Mouse (Mus musculus) heart, embryonic 11.5 days (tissue): ENCODE data around the gene Armc5. TPM values are rescaled to one million over a fixed set of nuclear protein-coding genes. Genes with fewer than 3 reads are reported as not detected.

Source experiments
- ATAC-seq: fragments of 200-750 bp; cut with Nextera tagmentation; replicated peaks from 2 replicates; pipeline ENCODE4 v1.8.0; 2017; ENCODE audit warnings: moderate library complexity; ENCODE audit not compliant: insufficient number of reproducible peaks, low FRiP score, low TSS enrichment
- H3K27ac ChIP-seq: fragments of 300-500 bp; sonication (generic); 2 replicates; pipeline ENCODE4 v1.5.1; 2014; ENCODE audit warnings: mild to moderate bottlenecking, low read depth, low read length
- H3K27me3 ChIP-seq: fragments of 300-500 bp; sonication (generic); 2 replicates; pipeline ENCODE4 v1.6.1; 2014; ENCODE audit warnings: mild to moderate bottlenecking, low read length, mixed read lengths; ENCODE audit not compliant: control insufficient read depth, insufficient read depth
- H3K36me3 ChIP-seq: fragments of 300-500 bp; sonication (generic); 2 replicates; pipeline ENCODE4 v1.6.1; 2014; ENCODE audit warnings: mild to moderate bottlenecking, low read length, moderate library complexity, mixed read lengths; ENCODE audit not compliant: control insufficient read depth, insufficient read depth
- H3K4me1 ChIP-seq: fragments of 300-500 bp; sonication (generic); 2 replicates; pipeline ENCODE4 v1.6.1; 2014; ENCODE audit warnings: low read length; ENCODE audit not compliant: control insufficient read depth, insufficient read depth
- H3K4me2 ChIP-seq: fragments of 300-500 bp; sonication (generic); 2 replicates; pipeline ENCODE4 v1.6.1; 2014; ENCODE audit warnings: mild to moderate bottlenecking, moderate library complexity
- H3K4me3 ChIP-seq: fragments of 300-500 bp; sonication (generic); 2 replicates; pipeline ENCODE4 v1.5.1; 2014; ENCODE audit warnings: low read depth, low read length
- H3K9ac ChIP-seq: fragments of 300-500 bp; sonication (generic); 2 replicates; pipeline ENCODE4 v1.6.1; 2014; ENCODE audit warnings: mild to moderate bottlenecking, low read depth, low read length, moderate library complexity
- H3K9me3 ChIP-seq: fragments of 300-500 bp; sonication (generic); replicated peaks from 2 replicates; pipeline ENCODE4 v1.6.1; 2016; ENCODE audit warnings: low read length; ENCODE audit not compliant: control insufficient read depth
- WGBS: fragments of 180-500 bp; shearing (Covaris S2); extraction: QIAGEN DNeasy Blood & Tissue Kit; methylation state at CpG from one replicate; pipeline ENCODE4 v1.1.7; 2014; ENCODE audit not compliant: insufficient replicate concordance; 5-methylcytosine and 5-hydroxymethylcytosine counted together
- polyA plus RNA-seq: library from polyadenylated mRNA; unstranded; fragments of >200 nt; fragmentation: Nextera tagmentation; extraction: Ambion mirVana; gene quantifications from 2 replicates; pipeline ENCODE4 v1.2.1, GENCODE M21; 2014

Gene Armc5
- polyA plus RNA-seq, 1 experiment from 2014 or later, result 7.7 TPM

DNA sequence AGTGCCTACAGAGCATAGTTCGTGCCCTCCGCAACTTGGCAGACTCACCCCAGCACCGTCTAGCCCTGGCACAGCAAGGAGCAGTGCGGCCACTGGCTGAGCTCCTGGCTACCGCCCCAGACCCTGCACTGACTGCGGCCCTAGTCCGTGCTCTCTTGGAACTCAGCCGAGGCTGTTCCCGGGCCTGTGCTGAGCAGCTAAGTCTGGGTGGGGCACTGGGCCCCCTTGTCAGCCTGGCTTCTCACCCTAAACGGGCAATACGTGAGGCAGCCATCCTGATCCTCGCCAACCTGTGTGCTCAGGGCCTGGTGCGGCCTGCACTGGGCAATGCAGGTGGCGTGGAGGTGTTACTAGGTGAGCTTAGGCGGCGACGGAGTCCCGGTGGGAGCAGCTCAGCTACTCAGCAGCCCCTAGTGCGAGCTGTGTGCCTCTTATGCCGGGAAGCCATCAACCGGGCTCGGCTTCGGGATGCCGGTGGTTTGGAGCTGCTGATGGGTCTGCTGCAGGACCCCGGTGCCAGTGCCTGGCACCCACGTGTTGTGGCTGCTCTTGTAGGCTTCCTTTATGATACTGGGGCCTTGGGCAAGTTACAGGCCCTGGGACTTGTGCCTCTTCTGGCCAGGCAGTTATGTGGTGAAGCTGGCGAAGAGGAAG, 3.1 kb downstream of the Armc5 start:
- H3K27ac ChIP-seq, result no peak overlapping the region
- no peak for ATAC-seq
- H3K4me3 ChIP-seq, result no peak overlapping the region
- H3K4me2 ChIP-seq, result no peak overlapping the region
- no peaks in the 10 kb centered on the region for H3K27me3 ChIP-seq
- H3K9ac ChIP-seq, result 0 out of 2 replicates have a peak overlapping the region, but pooled peaks have one; percentile 22
- peaks cover 21% of the 10 kb centered on the region for H3K36me3 ChIP-seq
- 91% methylated on average over 27 of the region's 27 CpGs for WGBS
- H3K4me1 ChIP-seq, result peaks cover 10% of the 10 kb centered on the region
- H3K9me3 ChIP-seq, result no peaks in the 10 kb centered on the region

DNA sequence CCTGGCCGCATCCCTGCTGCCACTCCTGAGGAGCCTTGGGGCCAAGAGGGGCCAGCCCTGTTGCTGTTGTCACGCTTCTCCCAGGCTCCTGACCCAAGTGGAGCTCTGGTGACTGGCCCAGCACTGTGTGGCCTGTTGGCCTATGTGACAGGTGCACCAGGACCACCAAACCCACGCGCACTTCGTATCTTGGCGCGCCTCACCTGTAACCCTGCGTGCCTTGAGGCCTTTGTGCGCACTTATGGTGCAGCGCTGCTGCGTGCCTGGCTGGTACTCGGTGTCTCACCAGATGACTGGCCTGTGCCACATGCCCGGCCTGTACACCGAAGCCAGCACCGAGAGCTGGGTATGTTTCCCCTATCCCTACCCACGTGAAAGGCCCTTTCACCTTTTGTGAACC, 5.2 kb downstream of the Armc5 start:
- 94% methylated on average over 16 of the region's 16 CpGs for WGBS
- Histone ChIP-seq H3K36me3 (peaks cover 21% of the 10 kb centered on the region), H3K9ac (peak overlapping the region; percentile 39; the same call in 1 of the 2 replicates), H3K27me3 (no peaks in the 10 kb centered on the region), H3K4me1 (peaks cover 15% of the 10 kb centered on the region), H3K4me3 (no peak overlapping the region), H3K4me2 (no peak overlapping the region), H3K9me3 (no peaks in the 10 kb centered on the region), H3K27ac (no peak overlapping the region)
- ATAC-seq, result no peak

DNA sequence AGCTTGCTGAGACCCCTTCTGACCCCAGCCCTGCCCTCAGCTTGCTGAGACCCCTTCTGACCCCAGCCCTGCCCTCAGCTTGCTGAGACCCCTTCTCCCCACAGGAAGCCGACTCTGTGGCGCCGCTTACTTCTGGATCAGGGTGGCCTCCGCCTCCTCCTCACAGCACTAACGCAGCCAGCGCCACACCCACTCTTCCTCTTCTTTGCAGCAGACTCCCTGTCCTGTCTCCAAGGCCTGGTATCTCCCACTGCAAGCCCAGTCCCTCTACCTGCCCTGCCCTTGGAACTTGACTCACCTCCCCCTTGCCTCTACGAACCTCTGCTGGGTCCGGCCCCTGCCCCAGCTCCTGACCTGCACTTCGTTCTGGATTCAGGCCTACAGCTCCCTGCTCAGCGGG, 6.8 kb downstream of the Armc5 start:
- Histone ChIP-seq H3K9me3 (no peaks in the 10 kb centered on the region), H3K27ac (no peak overlapping the region), H3K27me3 (no peaks in the 10 kb centered on the region), H3K36me3 (peaks cover 23% of the 10 kb centered on the region), H3K4me3 (no peak overlapping the region), H3K4me1 (peaks cover 24% of the 10 kb centered on the region), H3K9ac (no peak overlapping the region; the same call in 1 of the 2 replicates), H3K4me2 (no peak overlapping the region)
- ATAC-seq, result no peak
- 73% methylated on average over 10 of the region's 10 CpGs for WGBS

DNA sequence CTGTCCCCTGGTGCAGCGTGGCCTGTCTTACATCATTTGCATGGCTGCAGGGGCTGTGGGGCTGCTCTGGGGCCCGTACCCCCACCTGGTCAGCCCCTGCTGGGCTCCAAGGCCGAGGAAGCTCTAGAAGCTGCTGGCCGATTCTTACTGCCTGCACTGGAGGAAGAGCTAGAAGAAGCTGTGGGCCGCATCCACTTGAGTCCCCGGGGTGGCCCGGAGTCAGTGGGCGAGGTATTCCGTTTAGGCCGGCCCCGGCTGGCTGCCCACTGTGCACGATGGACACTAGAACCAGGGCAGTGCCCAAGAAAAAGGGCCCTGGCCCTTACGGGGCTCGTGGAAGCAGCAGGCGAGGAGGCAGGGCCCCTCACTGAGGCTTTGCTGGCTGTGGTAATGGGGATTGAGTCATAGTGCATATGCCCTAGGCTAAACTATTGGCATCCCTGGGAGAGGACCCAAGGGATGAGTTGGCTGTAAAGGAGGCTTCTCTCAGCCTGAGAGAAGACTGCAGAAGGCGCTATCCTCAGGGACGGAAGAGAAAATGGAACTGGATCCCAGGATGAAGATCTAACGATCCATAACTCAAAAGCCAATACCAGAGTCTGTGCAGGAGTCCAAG, 7.4 kb downstream of the Armc5 start:
- Histone ChIP-seq H3K36me3 (peaks cover 24% of the 10 kb centered on the region), H3K27ac (no peak overlapping the region), H3K4me2 (no peak overlapping the region), H3K9me3 (no peaks in the 10 kb centered on the region), H3K9ac (no peak overlapping the region; the same call in 1 of the 2 replicates), H3K4me3 (no peak overlapping the region), H3K27me3 (no peaks in the 10 kb centered on the region), H3K4me1 (peaks cover 19% of the 10 kb centered on the region)
- WGBS, result 88% methylated on average over 18 of the region's 18 CpGs
- no peak for ATAC-seq

DNA sequence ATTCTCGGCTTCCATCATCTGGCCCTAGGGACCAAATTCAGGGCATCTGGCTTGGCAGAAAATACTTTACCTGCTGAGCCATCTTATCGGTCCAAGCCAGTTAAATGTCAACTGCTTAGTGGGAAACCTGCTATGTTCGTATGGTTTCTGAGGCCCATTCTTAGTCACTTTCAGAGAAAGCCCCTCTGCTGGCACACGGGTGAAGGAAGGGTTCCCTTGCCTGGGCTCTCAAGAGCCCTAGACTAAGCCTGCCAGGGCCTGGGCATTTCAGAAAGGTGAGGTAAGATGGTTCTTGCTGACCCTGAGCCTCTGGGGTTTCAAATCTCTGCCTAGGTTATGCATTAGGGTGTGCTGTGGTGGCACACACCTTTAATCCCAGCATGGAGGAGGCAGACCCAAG, 8.4 kb downstream of the Armc5 start:
- Histone ChIP-seq H3K4me1 (peaks cover 19% of the 10 kb centered on the region), H3K9ac (no peak overlapping the region), H3K9me3 (no peaks in the 10 kb centered on the region), H3K27me3 (no peaks in the 10 kb centered on the region), H3K36me3 (peaks cover 22% of the 10 kb centered on the region), H3K4me2 (no peak overlapping the region; the same call in 1 of the 2 replicates), H3K27ac (peak overlapping the region; percentile 98; the same call in 1 of the 2 replicates), H3K4me3 (no peak overlapping the region)
- no peak for ATAC-seq
- WGBS, result 84% methylated on average over 4 of the region's 4 CpGs

DNA sequence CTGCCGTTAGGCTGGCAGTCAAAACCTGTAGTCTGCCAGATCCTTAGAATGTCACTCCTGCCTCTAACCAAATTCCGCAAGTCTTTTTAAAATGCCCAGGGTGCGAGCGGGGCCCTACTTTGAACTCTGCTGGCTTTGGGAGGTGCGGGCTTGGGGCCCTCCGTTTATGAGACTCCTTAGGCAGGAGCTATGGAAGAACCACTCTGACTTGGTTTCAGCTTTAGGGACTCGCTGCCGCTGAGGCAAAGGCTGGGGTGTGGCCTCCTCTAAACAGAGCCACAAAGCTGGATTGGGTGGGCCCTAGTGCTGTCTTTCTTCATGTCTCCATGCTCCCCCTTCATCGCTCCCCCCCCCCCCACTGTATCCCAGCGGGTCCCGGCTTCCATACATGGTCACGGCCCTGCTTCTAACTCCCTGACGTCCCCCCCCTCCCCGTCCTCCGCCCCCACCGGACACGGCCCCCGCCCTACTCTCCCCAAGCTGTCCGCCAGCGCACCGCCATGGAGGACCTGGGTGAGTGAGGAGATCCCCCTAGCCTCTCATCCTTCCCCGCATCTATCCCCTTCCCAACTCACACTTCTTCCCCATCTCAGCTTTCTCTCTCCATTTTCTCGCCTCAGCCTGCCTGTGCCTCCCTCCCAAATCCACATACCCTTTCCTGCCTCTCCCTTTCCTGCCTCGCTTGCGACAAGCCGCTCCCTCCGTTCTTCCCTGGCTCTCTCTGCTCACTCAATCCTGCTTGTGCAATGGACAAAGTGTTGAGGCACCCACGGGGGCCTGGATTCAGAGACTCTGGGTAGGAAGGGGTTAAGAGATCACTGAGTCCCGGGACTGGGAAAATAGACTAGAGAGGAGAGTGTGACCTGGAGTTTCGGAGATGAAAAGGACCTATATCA, 9.6 kb downstream of the Armc5 start, which contains the start of gene Tgfb1i1:
Tgfb1i1 (plus strand) TSS at position 317 of the 896 bp plus-strand sequence.
- Histone ChIP-seq H3K4me3 (peak within 1 kb of the TSS; percentile 59), H3K27me3 (no peaks in the 10 kb centered on the region), H3K9me3 (no peaks in the 10 kb centered on the region), H3K36me3 (peaks cover 20% of the 10 kb centered on the region), H3K9ac (peak within 1 kb of the TSS; percentile 86), H3K4me1 (peaks cover 19% of the 10 kb centered on the region), H3K4me2 (peak within 1 kb of the TSS; percentile 73), H3K27ac (peak within 1 kb of the TSS; percentile 98)
- peak; percentile 83 for ATAC-seq
- 2% methylated on average over 24 of the region's 30 CpGs for WGBS

DNA sequence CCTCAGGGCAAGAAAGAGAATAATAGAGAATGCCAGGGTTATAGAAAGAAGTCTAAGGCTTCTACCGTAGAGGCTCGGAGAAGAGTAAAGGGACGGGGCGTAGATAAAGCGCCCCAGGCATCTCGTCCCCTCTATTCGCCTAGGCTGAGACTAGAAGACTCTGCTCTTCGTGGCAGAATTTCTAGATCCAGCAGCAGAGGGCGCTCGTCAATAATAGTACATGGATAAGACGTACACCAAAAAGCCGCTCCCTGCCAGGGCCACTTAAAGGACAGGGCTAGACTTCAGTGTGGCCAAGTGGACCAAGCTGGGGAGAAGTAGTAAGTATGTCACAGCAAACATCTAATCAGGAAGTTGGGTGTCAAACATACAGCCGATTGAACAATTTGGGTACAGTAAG, 10.3 kb downstream of the Armc5 start:
- ATAC-seq, result peak; percentile 72
- 0% methylated on average over 13 of the region's 13 CpGs for WGBS
- Histone ChIP-seq H3K27ac (peak overlapping the region; percentile 98), H3K9me3 (no peaks in the 10 kb centered on the region), H3K4me2 (peak overlapping the region; percentile 73), H3K36me3 (peaks cover 22% of the 10 kb centered on the region), H3K9ac (peak overlapping the region; percentile 86), H3K4me3 (peak overlapping the region; percentile 59), H3K27me3 (no peaks in the 10 kb centered on the region), H3K4me1 (peaks cover 19% of the 10 kb centered on the region)
